Mouse (Mus musculus): ENCODE data around the gene Tent4a. TPM values are rescaled to one million over a fixed set of nuclear protein-coding genes. Genes with fewer than 3 reads are reported as not detected.

The Tent4a gene
- polyA plus RNA-seq, 1 experiment: 6.2 TPM

- peaks cover 3% of the 10 kb centered on the region for H3K4me1 ChIP-seq (ENCODE audit: control insufficient read depth, insufficient read depth, low read length)
- H3K27ac ChIP-seq (ENCODE audit: control insufficient read depth, insufficient read depth, low read depth, low read length): no peak overlapping the region
- H3K27me3 ChIP-seq (ENCODE audit: control insufficient read depth, insufficient read depth, low read length): no peaks in the 10 kb centered on the region
- TF ChIP-seq POLR2A (IDR thresholded peaks at IDR 0.05; ENCODE audit: control insufficient read depth, low read depth, low read length) (no peak), CTCF (IDR thresholded peaks at IDR 0.05; ENCODE audit: control insufficient read depth, insufficient read depth, insufficient replicate concordance, low read depth, low read length) (no peak)
- no peak overlapping the region for H3K4me3 ChIP-seq (ENCODE audit: control insufficient read depth, low read depth, low read length)
- no peaks in the 10 kb centered on the region for H3K36me3 ChIP-seq (ENCODE audit: control insufficient read depth, insufficient read depth, low read length)
These were observed 10.6 kb upstream of the Tent4a start for GRCm38 (mm10) chr13:69545019-69545418.

- Histone ChIP-seq H3K36me3 (ENCODE audit: control insufficient read depth, insufficient read depth, low read length) (no peaks in the 10 kb centered on the region), H3K27ac (ENCODE audit: control insufficient read depth, insufficient read depth, low read depth, low read length) (no peak overlapping the region), H3K27me3 (ENCODE audit: control insufficient read depth, insufficient read depth, low read length) (no peaks in the 10 kb centered on the region), H3K4me1 (ENCODE audit: control insufficient read depth, insufficient read depth, low read length) (peaks cover 3% of the 10 kb centered on the region), H3K4me3 (ENCODE audit: control insufficient read depth, low read depth, low read length) (no peak overlapping the region)
- TF ChIP-seq POLR2A (IDR thresholded peaks at IDR 0.05; ENCODE audit: control insufficient read depth, low read depth, low read length) (no peak), CTCF (IDR thresholded peaks at IDR 0.05; ENCODE audit: control insufficient read depth, insufficient read depth, insufficient replicate concordance, low read depth, low read length) (no peak)
These were observed 9.2 kb upstream of the Tent4a start for GRCm38 (mm10) chr13:69543595-69543994.

DNA sequence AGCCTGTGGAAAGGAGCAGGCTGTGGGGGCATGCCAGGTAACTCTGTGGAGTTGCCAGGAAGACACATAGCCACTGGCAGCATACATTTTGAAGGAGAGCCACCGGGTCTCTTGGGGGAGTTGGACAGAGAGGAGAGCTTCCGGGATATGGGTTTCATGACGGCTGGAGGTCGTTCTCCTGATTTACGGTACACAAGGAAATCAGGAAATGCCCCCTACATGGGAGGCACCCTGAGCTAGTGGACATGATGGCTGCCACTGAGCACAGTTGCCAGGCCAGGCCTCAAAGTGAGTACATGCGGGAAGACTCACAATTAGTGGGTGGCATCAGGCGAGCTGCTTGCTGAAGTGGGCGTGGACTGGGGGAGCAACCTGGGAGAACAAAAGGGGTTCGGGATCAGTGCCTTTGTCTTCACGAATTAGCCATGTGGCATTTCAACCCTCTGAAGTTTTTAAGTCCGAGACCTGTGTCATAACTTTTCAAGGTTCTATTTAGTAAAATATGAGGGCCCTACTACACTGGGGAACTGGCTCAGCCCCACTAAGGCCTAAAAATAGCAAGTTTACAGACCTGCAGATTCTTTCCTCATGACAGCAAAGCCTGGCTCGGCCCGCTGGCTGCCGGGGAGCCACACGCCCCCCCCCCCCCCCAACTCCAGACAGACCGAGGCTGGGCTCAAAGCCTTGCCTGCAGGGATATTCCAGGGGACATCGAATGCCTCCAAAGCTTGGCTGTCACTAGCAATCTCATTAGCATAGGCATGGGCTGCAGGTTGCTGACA, 8.3 kb upstream of the Tent4a start:
- Histone ChIP-seq H3K27ac (ENCODE audit: control insufficient read depth, insufficient read depth, low read depth, low read length) (no peak overlapping the region), H3K4me3 (ENCODE audit: control insufficient read depth, low read depth, low read length) (no peak overlapping the region), H3K27me3 (ENCODE audit: control insufficient read depth, insufficient read depth, low read length) (no peaks in the 10 kb centered on the region), H3K4me1 (ENCODE audit: control insufficient read depth, insufficient read depth, low read length) (peaks cover 3% of the 10 kb centered on the region), H3K36me3 (ENCODE audit: control insufficient read depth, insufficient read depth, low read length) (no peaks in the 10 kb centered on the region)
- TF ChIP-seq CTCF (IDR thresholded peaks at IDR 0.05; ENCODE audit: control insufficient read depth, insufficient read depth, insufficient replicate concordance, low read depth, low read length) (no peak), POLR2A (IDR thresholded peaks at IDR 0.05; ENCODE audit: control insufficient read depth, low read depth, low read length) (no peak)

- no peak overlapping the region for H3K4me3 ChIP-seq (ENCODE audit: control insufficient read depth, low read depth, low read length)
- peaks cover 3% of the 10 kb centered on the region for H3K4me1 ChIP-seq (ENCODE audit: control insufficient read depth, insufficient read depth, low read length)
- H3K27ac ChIP-seq (ENCODE audit: control insufficient read depth, insufficient read depth, low read depth, low read length): no peak overlapping the region
- no peak for TF ChIP-seq POLR2A (IDR thresholded peaks at IDR 0.05; ENCODE audit: control insufficient read depth, low read depth, low read length)
- no peak for TF ChIP-seq CTCF (IDR thresholded peaks at IDR 0.05; ENCODE audit: control insufficient read depth, insufficient read depth, insufficient replicate concordance, low read depth, low read length)
- H3K27me3 ChIP-seq (ENCODE audit: control insufficient read depth, insufficient read depth, low read length): no peaks in the 10 kb centered on the region
- H3K36me3 ChIP-seq (ENCODE audit: control insufficient read depth, insufficient read depth, low read length): no peaks in the 10 kb centered on the region
These were observed 7.4 kb upstream of the Tent4a start for GRCm38 (mm10) chr13:69541776-69542175.

GRCm38 (mm10) chr13:69541209-69541608, 6.8 kb upstream of the Tent4a start:
- TF ChIP-seq POLR2A (IDR thresholded peaks at IDR 0.05; ENCODE audit: control insufficient read depth, low read depth, low read length) (no peak), CTCF (IDR thresholded peaks at IDR 0.05; ENCODE audit: control insufficient read depth, insufficient read depth, insufficient replicate concordance, low read depth, low read length) (no peak)
- H3K4me1 ChIP-seq (ENCODE audit: control insufficient read depth, insufficient read depth, low read length): peaks cover 3% of the 10 kb centered on the region

GRCm38 (mm10) chr13:69538327-69538726, 3.9 kb upstream of the Tent4a start:
- Histone ChIP-seq H3K4me1 (ENCODE audit: control insufficient read depth, insufficient read depth, low read length) (peaks cover 6% of the 10 kb centered on the region), H3K36me3 (ENCODE audit: control insufficient read depth, insufficient read depth, low read length) (no peaks in the 10 kb centered on the region), H3K27ac (ENCODE audit: control insufficient read depth, insufficient read depth, low read depth, low read length) (no peak overlapping the region), H3K27me3 (ENCODE audit: control insufficient read depth, insufficient read depth, low read length) (no peaks in the 10 kb centered on the region), H3K4me3 (ENCODE audit: control insufficient read depth, low read depth, low read length) (no peak overlapping the region)
- no peak for TF ChIP-seq POLR2A (IDR thresholded peaks at IDR 0.05; ENCODE audit: control insufficient read depth, low read depth, low read length)
- no peak for TF ChIP-seq CTCF (IDR thresholded peaks at IDR 0.05; ENCODE audit: control insufficient read depth, insufficient read depth, insufficient replicate concordance, low read depth, low read length)

More at GRCm38 (mm10) chr13:69541209-69541608, 6.8 kb upstream of the Tent4a start:
- Histone ChIP-seq H3K27ac (ENCODE audit: control insufficient read depth, insufficient read depth, low read depth, low read length) (no peak overlapping the region), H3K36me3 (ENCODE audit: control insufficient read depth, insufficient read depth, low read length) (no peaks in the 10 kb centered on the region), H3K27me3 (ENCODE audit: control insufficient read depth, insufficient read depth, low read length) (no peaks in the 10 kb centered on the region), H3K4me3 (ENCODE audit: control insufficient read depth, low read depth, low read length) (no peak overlapping the region)

- H3K4me3 ChIP-seq (ENCODE audit: control insufficient read depth, low read depth, low read length): no peak overlapping the region
- peaks cover 11% of the 10 kb centered on the region for H3K4me1 ChIP-seq (ENCODE audit: control insufficient read depth, insufficient read depth, low read length)
- TF ChIP-seq CTCF (IDR thresholded peaks at IDR 0.05; ENCODE audit: control insufficient read depth, insufficient read depth, insufficient replicate concordance, low read depth, low read length) (no peak), POLR2A (IDR thresholded peaks at IDR 0.05; ENCODE audit: control insufficient read depth, low read depth, low read length) (no peak)
- H3K36me3 ChIP-seq (ENCODE audit: control insufficient read depth, insufficient read depth, low read length): no peaks in the 10 kb centered on the region
- no peak overlapping the region for H3K27ac ChIP-seq (ENCODE audit: control insufficient read depth, insufficient read depth, low read depth, low read length)
- no peaks in the 10 kb centered on the region for H3K27me3 ChIP-seq (ENCODE audit: control insufficient read depth, insufficient read depth, low read length)
These were observed 2.9 kb upstream of the Tent4a start for GRCm38 (mm10) chr13:69537366-69537765.

All from testis, adult 2 months (tissue).